Mouse (Mus musculus) midbrain, embryonic 10.5 days (tissue): Measurements from ENCODE around the gene Ccdc97. TPM values are rescaled to one million over a fixed set of nuclear protein-coding genes. Genes with fewer than 3 reads are reported as not detected.

Experiments
- DNase-seq: peaks from one replicate; pipeline ENCODE4 v3.0.0-alpha.2; 2017; ENCODE audit warnings: low spot score
- H3K27ac ChIP-seq: fragments of 300-500 bp; sonication (generic); replicated peaks from 2 replicates; pipeline ENCODE4 v1.5.1; 2016; ENCODE audit warnings: mild to moderate bottlenecking
- H3K27me3 ChIP-seq: fragments of 300-500 bp; sonication (generic); 2 replicates; pipeline ENCODE4 v1.6.1; 2016; ENCODE audit warnings: low read depth, mild to moderate bottlenecking; ENCODE audit not compliant: poor library complexity, severe bottlenecking
- H3K36me3 ChIP-seq: fragments of 300-500 bp; sonication (generic); 2 replicates; pipeline ENCODE4 v1.6.1; 2016; ENCODE audit warnings: mild to moderate bottlenecking, moderate library complexity
- H3K4me1 ChIP-seq: fragments of 300-500 bp; sonication (generic); 2 replicates; pipeline ENCODE4 v1.6.1; 2016
- H3K4me3 ChIP-seq: fragments of 300-500 bp; sonication (generic); 2 replicates; pipeline ENCODE4 v1.5.1; 2016; ENCODE audit warnings: mild to moderate bottlenecking, moderate library complexity
- H3K9me3 ChIP-seq: fragments of 300-500 bp; sonication (generic); replicated peaks from 2 replicates; pipeline ENCODE4 v1.6.1; 2016; ENCODE audit warnings: mild to moderate bottlenecking
- WGBS: fragments of 180-500 bp; shearing (Covaris S2); methylation state at CpG from one replicate; pipeline ENCODE4 v1.1.7; 2016; 5-methylcytosine and 5-hydroxymethylcytosine counted together
- polyA plus RNA-seq: library from polyadenylated mRNA; unstranded; fragments of >200 nt; fragmentation: Nextera tagmentation; extraction: Ambion mirVana; gene quantifications from 2 replicates; pipeline ENCODE4 v1.2.1, GENCODE M21; 2016

Gene Ccdc97
- polyA plus RNA-seq, 1 experiment from 2014 or later = 30.1 TPM

DNA sequence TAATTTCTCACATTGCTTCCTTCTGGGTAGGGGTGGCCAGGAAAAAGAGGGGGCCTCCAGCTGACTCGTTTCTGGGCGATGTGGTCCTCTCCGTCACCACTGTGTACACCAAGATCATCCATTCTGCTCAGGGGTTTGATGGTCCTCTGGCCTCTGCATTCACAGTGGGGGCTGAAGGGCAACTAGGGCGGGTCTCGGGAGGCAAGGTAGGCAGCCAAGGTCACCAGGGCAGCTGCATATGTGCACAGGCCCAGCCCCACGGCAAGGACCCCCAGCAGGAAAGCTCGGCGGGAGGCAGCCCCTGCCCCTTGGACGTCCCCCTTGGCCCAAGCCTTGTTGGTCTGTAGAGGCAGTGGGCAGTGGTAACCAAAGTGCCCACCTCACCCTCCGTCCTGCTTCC, 49.7 kb downstream of the Ccdc97 start:
- Histone ChIP-seq H3K36me3 (peaks cover 52% of the 10 kb centered on the region), H3K4me1 (no peaks in the 10 kb centered on the region), H3K27ac (no peak overlapping the region), H3K27me3 (peaks cover 12% of the 10 kb centered on the region), H3K4me3 (no peak overlapping the region), H3K9me3 (no peaks in the 10 kb centered on the region)
- WGBS = 91% methylated on average over 10 of the region's 10 CpGs
- DNase-seq = no peak

DNA sequence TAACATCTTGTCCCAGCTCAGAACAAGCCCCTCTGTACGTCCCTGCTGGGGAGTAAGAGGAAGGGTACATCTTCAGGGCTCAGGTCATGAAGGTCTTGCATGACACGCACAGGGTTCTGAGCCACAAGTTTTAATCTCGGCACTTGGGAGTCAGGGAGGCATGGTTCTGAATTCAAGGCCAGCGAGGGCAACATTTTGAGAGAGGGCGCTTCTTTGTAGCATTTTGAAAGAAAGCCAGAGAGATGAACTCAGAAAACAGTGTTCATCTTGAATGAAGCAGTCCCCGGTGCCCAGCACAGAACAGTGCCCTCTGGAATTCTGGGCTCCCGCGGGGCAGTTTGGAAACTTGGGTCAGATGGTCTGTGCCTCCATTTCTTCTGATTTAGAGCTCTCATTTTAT, 52.5 kb downstream of the Ccdc97 start:
- Histone ChIP-seq H3K9me3 (no peaks in the 10 kb centered on the region), H3K4me1 (no peaks in the 10 kb centered on the region; the same call in 1 of the 2 replicates), H3K27me3 (no peaks in the 10 kb centered on the region), H3K36me3 (peaks cover 76% of the 10 kb centered on the region), H3K4me3 (no peak overlapping the region), H3K27ac (no peak overlapping the region)
- 93% methylated on average over 8 of the region's 8 CpGs for WGBS
- DNase-seq = no peak

Other genes with a start within 250 kb of the Ccdc97 start
- gene Ceacam1, start 241.5 kb downstream of the Ccdc97 start, polyA plus RNA-seq = 0.53 and 0.61 TPM in 2 replicates
- not detected in 2 replicates for gene Ceacam2, start 179.2 kb downstream of the Ccdc97 start, polyA plus RNA-seq
- not detected in 2 replicates for gene Erich4, start 103.2 kb downstream of the Ccdc97 start, polyA plus RNA-seq
- 22.8 and 24.9 TPM in 2 replicates for gene Dmac2, start 99.7 kb downstream of the Ccdc97 start, polyA plus RNA-seq
- gene B3gnt8, start 92.4 kb downstream of the Ccdc97 start, polyA plus RNA-seq = 0.43 and 1.1 TPM in 2 replicates
- gene Bckdha, start 60.1 kb downstream of the Ccdc97 start, polyA plus RNA-seq = 45.2 and 48.2 TPM in 2 replicates
- gene Exosc5, start 59.9 kb downstream of the Ccdc97 start, polyA plus RNA-seq = 65.0 and 81.4 TPM in 2 replicates
- 2.7 and 3.2 TPM in 2 replicates for gene Tmem91, start 43.9 kb downstream of the Ccdc97 start, polyA plus RNA-seq
- 38.9 TPM in 2 replicates for gene B9d2, start 38.3 kb downstream of the Ccdc97 start, polyA plus RNA-seq
- gene Tgfb1, start 32.1 kb downstream of the Ccdc97 start, polyA plus RNA-seq = 0.98 and 1.7 TPM in 2 replicates
- gene Hnrnpul1, start 35.7 kb upstream of the Ccdc97 start, polyA plus RNA-seq = 55.2 and 61.8 TPM in 2 replicates
- gene Axl, start 69.6 kb upstream of the Ccdc97 start, polyA plus RNA-seq = 16.5 and 21.6 TPM in 2 replicates
- gene Cyp2s1, start 97.8 kb upstream of the Ccdc97 start, polyA plus RNA-seq = 0.25 and 0.34 TPM in 2 replicates
- not detected in 2 replicates for gene Cyp2b10, start 178.5 kb upstream of the Ccdc97 start, polyA plus RNA-seq